Mouse (Mus musculus) megakaryocyte, embryonic 14.5 days (primary cell): ENCODE data around the gene Rgs7. TPM values are rescaled to one million over a fixed set of nuclear protein-coding genes. Genes with fewer than 3 reads are reported as not detected.

Experiments
- H3K27me3 ChIP-seq: replicated peaks from 2 replicates; pipeline ENCODE3; 2012; ENCODE audit warnings: inconsistent platforms
- H3K36me3 ChIP-seq: replicated peaks from 2 replicates; pipeline ENCODE3; 2012; ENCODE audit warnings: low read length, inconsistent platforms, mixed read lengths
- H3K4me1 ChIP-seq: 2 replicates; pipeline ENCODE4 v1.6.1; 2012; ENCODE audit warnings: inconsistent platforms
- H3K4me3 ChIP-seq: replicated peaks from 2 replicates; pipeline ENCODE3; 2012; ENCODE audit warnings: moderate library complexity, mild to moderate bottlenecking, inconsistent platforms
- H3K9me3 ChIP-seq: 2 replicates; pipeline ENCODE4 v1.6.1; 2012; ENCODE audit warnings: inconsistent platforms
- FLI1 ChIP-seq: IDR thresholded peaks from 2 replicates; pipeline ENCODE4 v1.6.1; 2012; ENCODE audit warnings: low read length, inconsistent platforms, mixed read lengths
- GATA1 ChIP-seq: IDR thresholded peaks from 3 replicates; pipeline ENCODE4 v1.6.1; 2012; ENCODE audit warnings: mixed read lengths, low read length, inconsistent platforms, borderline replicate concordance
- polyA plus RNA-seq: library from polyadenylated mRNA; stranded (reverse); fragments of >175 nt; gene quantifications from 2 replicates; pipeline ENCODE4 v1.2.3, GENCODE M21; 2012; ENCODE audit warnings: low replicate concordance; ENCODE audit not compliant: insufficient read depth

The Rgs7 gene
- polyA plus RNA-seq, 1 experiment: not detected

- Histone ChIP-seq H3K9me3 (no peaks in the 10 kb centered on the region), H3K27me3 (no peaks in the 10 kb centered on the region), H3K4me3 (no peak overlapping the region), H3K36me3 (no peaks in the 10 kb centered on the region), H3K4me1 (no peaks in the 10 kb centered on the region)
- TF ChIP-seq FLI1 (no peak), GATA1 (no peak)
Measured at GRCm38 (mm10) chr1:175128525-175128924, 363.8 kb downstream of the Rgs7 start.

- Histone ChIP-seq H3K4me1 (no peaks in the 10 kb centered on the region), H3K36me3 (no peaks in the 10 kb centered on the region), H3K27me3 (no peaks in the 10 kb centered on the region), H3K4me3 (no peak overlapping the region), H3K9me3 (no peaks in the 10 kb centered on the region)
- no peak for TF ChIP-seq FLI1
- TF ChIP-seq GATA1: no peak
Measured at GRCm38 (mm10) chr1:175124416-175124815, 367.9 kb downstream of the Rgs7 start.

GRCm38 (mm10) chr1:175118904-175119555, 373.3 kb downstream of the Rgs7 start:
- TF ChIP-seq GATA1: no peak
- no peak for TF ChIP-seq FLI1
- Histone ChIP-seq H3K4me1 (no peaks in the 10 kb centered on the region), H3K27me3 (no peaks in the 10 kb centered on the region), H3K9me3 (no peaks in the 10 kb centered on the region), H3K36me3 (no peaks in the 10 kb centered on the region), H3K4me3 (no peak overlapping the region)

- no peak for TF ChIP-seq FLI1
- no peak for TF ChIP-seq GATA1
- Histone ChIP-seq H3K4me1 (no peaks in the 10 kb centered on the region), H3K36me3 (no peaks in the 10 kb centered on the region), H3K4me3 (no peak overlapping the region), H3K27me3 (no peaks in the 10 kb centered on the region), H3K9me3 (peaks cover 10% of the 10 kb centered on the region; the same call in 1 of the 2 replicates)
Measured at GRCm38 (mm10) chr1:175108270-175108860, 383.9 kb downstream of the Rgs7 start.

GRCm38 (mm10) chr1:175106315-175106714, 386.0 kb downstream of the Rgs7 start:
- no peak for TF ChIP-seq FLI1
- TF ChIP-seq GATA1: no peak
- no peaks in the 10 kb centered on the region for H3K36me3 ChIP-seq
- no peaks in the 10 kb centered on the region for H3K4me1 ChIP-seq
- no peak overlapping the region for H3K4me3 ChIP-seq
- no peaks in the 10 kb centered on the region for H3K27me3 ChIP-seq
- H3K9me3 ChIP-seq: peaks cover 7% of the 10 kb centered on the region; the same call in 1 of the 2 replicates

GRCm38 (mm10) chr1:175105426-175105825, 386.9 kb downstream of the Rgs7 start:
- H3K4me3 ChIP-seq: no peak overlapping the region
- H3K4me1 ChIP-seq: no peaks in the 10 kb centered on the region
- no peak for TF ChIP-seq FLI1
- TF ChIP-seq GATA1: no peak

GRCm38 (mm10) chr1:175097014-175097413, 395.3 kb downstream of the Rgs7 start:
- H3K9me3 ChIP-seq: no peaks in the 10 kb centered on the region
- no peaks in the 10 kb centered on the region for H3K4me1 ChIP-seq
- no peaks in the 10 kb centered on the region for H3K27me3 ChIP-seq
- no peaks in the 10 kb centered on the region for H3K36me3 ChIP-seq
- no peak overlapping the region for H3K4me3 ChIP-seq
- TF ChIP-seq GATA1 (no peak), FLI1 (no peak)

More at GRCm38 (mm10) chr1:175105426-175105825, 386.9 kb downstream of the Rgs7 start:
- no peaks in the 10 kb centered on the region for H3K27me3 ChIP-seq
- H3K9me3 ChIP-seq: peaks cover 7% of the 10 kb centered on the region; the same call in 1 of the 2 replicates
- no peaks in the 10 kb centered on the region for H3K36me3 ChIP-seq

GRCm38 (mm10) chr1:175082104-175082503, 410.2 kb downstream of the Rgs7 start:
- Histone ChIP-seq H3K4me1 (no peaks in the 10 kb centered on the region), H3K36me3 (no peaks in the 10 kb centered on the region), H3K9me3 (no peaks in the 10 kb centered on the region), H3K4me3 (no peak overlapping the region), H3K27me3 (no peaks in the 10 kb centered on the region)
- TF ChIP-seq GATA1 (no peak), FLI1 (no peak)

GRCm38 (mm10) chr1:175079819-175080608, 412.3 kb downstream of the Rgs7 start:
- Histone ChIP-seq H3K36me3 (no peaks in the 10 kb centered on the region), H3K9me3 (no peaks in the 10 kb centered on the region), H3K4me1 (no peaks in the 10 kb centered on the region), H3K27me3 (no peaks in the 10 kb centered on the region), H3K4me3 (no peak overlapping the region)
- TF ChIP-seq GATA1: no peak
- TF ChIP-seq FLI1: no peak

- Histone ChIP-seq H3K36me3 (no peaks in the 10 kb centered on the region), H3K4me3 (no peak overlapping the region), H3K27me3 (no peaks in the 10 kb centered on the region), H3K4me1 (no peaks in the 10 kb centered on the region), H3K9me3 (no peaks in the 10 kb centered on the region)
- TF ChIP-seq GATA1 (no peak), FLI1 (no peak)
Measured at GRCm38 (mm10) chr1:175073500-175074232, 418.6 kb downstream of the Rgs7 start.
